Mouse (Mus musculus): Measurements from ENCODE around the gene Tnfrsf23. TPM values are rescaled to one million over a fixed set of nuclear protein-coding genes. Genes with fewer than 3 reads are reported as not detected.

Gene Tnfrsf23
- polyA plus RNA-seq, 1 experiment from 2014 or later = 0.59 TPM

GRCm38 (mm10) chr7:143631503-143631902, 54.2 kb downstream of the Tnfrsf23 start:
- Histone ChIP-seq H3K27me3 (no peaks in the 10 kb centered on the region), H3K9me3 (no peaks in the 10 kb centered on the region), H3K4me1 (replicated peaks) (no peaks in the 10 kb centered on the region), H3K9ac (replicated peaks) (no peak overlapping the region), H3K27ac (no peak overlapping the region), H3K4me2 (no peak overlapping the region), H3K36me3 (no peaks in the 10 kb centered on the region), H3K4me3 (replicated peaks) (no peak overlapping the region)
- WGBS = 63% methylated on average over 2 of the region's 2 CpGs
- ATAC-seq (ENCODE audit: insufficient number of reproducible peaks, insufficient read depth, low FRiP score, low TSS enrichment, low read depth) = no peak

- no peak overlapping the region for H3K9ac ChIP-seq (replicated peaks)
- no peak for ATAC-seq (ENCODE audit: insufficient number of reproducible peaks, insufficient read depth, low FRiP score, low TSS enrichment, low read depth)
- H3K4me1 ChIP-seq (replicated peaks) = no peaks in the 10 kb centered on the region
- H3K27ac ChIP-seq = no peak overlapping the region
- H3K27me3 ChIP-seq = no peaks in the 10 kb centered on the region
- H3K4me3 ChIP-seq (replicated peaks) = no peak overlapping the region
- H3K36me3 ChIP-seq = no peaks in the 10 kb centered on the region
- no peaks in the 10 kb centered on the region for H3K9me3 ChIP-seq
- WGBS = 68% methylated on average over 1 of the region's 1 CpGs
- H3K4me2 ChIP-seq = no peak overlapping the region
These were observed 56.2 kb downstream of the Tnfrsf23 start for GRCm38 (mm10) chr7:143629501-143629900.

GRCm38 (mm10) chr7:143628540-143628939, 57.1 kb downstream of the Tnfrsf23 start, which contains the start of gene Tnfrsf26:
Gene Tnfrsf26 (minus strand): TSS chr7:143628722.
- no peak for ATAC-seq (ENCODE audit: insufficient number of reproducible peaks, insufficient read depth, low FRiP score, low TSS enrichment, low read depth)
- H3K9me3 ChIP-seq = no peaks in the 10 kb centered on the region
- no peak within 1 kb of the TSS for H3K9ac ChIP-seq (replicated peaks)
- H3K4me2 ChIP-seq = no peak within 1 kb of the TSS
- H3K27me3 ChIP-seq = no peaks in the 10 kb centered on the region
- 92% methylated on average over 1 of the region's 1 CpGs for WGBS
- H3K4me1 ChIP-seq (replicated peaks) = no peaks in the 10 kb centered on the region
- no peak within 1 kb of the TSS for H3K27ac ChIP-seq
- H3K4me3 ChIP-seq (replicated peaks) = no peak within 1 kb of the TSS
- H3K36me3 ChIP-seq = no peaks in the 10 kb centered on the region

DNA sequence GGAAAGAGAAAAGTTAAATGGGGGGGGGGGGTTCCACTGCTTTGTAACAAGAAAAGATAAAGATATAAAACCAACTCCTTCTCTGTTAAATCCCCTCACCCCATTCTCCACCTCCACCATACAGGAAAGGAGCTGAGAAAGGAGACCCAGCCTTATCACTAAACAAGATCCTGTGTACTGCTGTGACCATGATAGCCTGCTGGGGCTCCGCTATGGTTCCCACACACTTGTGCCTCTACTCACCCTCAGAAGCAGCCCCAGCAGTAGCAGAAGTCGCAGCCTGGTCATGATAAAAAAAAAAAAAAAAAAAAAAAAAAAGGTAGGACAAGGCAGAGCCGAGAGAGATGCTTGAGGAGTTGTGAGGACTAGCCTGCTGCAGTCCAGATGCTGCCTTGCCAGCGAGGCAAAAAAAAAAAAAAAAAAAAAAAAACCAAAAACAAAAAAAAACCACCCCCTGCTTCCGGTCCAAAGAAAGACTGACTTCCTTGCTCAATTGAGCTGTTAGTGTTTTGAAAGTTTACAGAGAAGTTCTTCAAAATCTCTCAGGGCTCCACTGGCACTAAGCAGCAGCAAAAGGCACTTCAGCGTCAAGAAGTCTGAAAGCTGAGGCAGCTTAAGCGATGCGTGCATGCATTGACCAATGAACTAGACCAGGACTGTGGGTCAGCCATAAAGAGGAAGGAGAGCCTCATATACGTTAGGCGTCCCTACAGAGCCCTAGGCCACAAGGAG, 58.0 kb downstream of the Tnfrsf23 start:
- ATAC-seq (ENCODE audit: insufficient number of reproducible peaks, insufficient read depth, low FRiP score, low TSS enrichment, low read depth) = no peak

DNA sequence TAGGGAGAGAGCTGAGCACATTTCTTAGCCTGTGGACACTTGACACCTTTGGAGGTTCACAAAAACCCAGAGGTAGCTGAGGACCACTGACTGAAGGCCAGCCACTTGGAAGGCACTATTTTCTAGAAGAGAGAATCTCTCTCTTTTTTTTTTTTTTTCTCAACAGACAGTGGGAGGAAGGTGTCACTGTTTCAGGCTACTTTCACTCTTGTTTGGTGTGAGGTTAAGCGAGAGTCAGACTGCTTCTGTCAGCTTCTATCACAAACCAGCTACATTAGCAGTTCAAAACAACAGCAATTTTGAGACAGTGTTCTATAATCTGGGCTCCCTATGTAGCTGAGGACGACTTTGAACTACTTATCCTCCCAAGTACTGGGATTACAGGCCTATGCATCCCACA, 59.5 kb downstream of the Tnfrsf23 start:
- Histone ChIP-seq H3K4me2 (no peak overlapping the region), H3K9me3 (no peaks in the 10 kb centered on the region), H3K27ac (no peak overlapping the region), H3K27me3 (no peaks in the 10 kb centered on the region), H3K36me3 (no peaks in the 10 kb centered on the region), H3K4me1 (replicated peaks) (no peaks in the 10 kb centered on the region), H3K9ac (replicated peaks) (no peak overlapping the region), H3K4me3 (replicated peaks) (no peak overlapping the region)
- no peak for ATAC-seq (ENCODE audit: insufficient number of reproducible peaks, insufficient read depth, low FRiP score, low TSS enrichment, low read depth)
- WGBS = 59% methylated on average over 2 of the region's 2 CpGs

More for the DNA sequence above, 58.0 kb downstream of the Tnfrsf23 start:
- H3K4me2 ChIP-seq = no peak overlapping the region
- H3K9me3 ChIP-seq = no peaks in the 10 kb centered on the region
- no peaks in the 10 kb centered on the region for H3K36me3 ChIP-seq
- no peak overlapping the region for H3K9ac ChIP-seq (replicated peaks)
- WGBS = 60% methylated on average over 10 of the region's 10 CpGs
- no peaks in the 10 kb centered on the region for H3K4me1 ChIP-seq (replicated peaks)
- H3K27me3 ChIP-seq = no peaks in the 10 kb centered on the region
- no peak overlapping the region for H3K4me3 ChIP-seq (replicated peaks)
- H3K27ac ChIP-seq = no peak overlapping the region

DNA sequence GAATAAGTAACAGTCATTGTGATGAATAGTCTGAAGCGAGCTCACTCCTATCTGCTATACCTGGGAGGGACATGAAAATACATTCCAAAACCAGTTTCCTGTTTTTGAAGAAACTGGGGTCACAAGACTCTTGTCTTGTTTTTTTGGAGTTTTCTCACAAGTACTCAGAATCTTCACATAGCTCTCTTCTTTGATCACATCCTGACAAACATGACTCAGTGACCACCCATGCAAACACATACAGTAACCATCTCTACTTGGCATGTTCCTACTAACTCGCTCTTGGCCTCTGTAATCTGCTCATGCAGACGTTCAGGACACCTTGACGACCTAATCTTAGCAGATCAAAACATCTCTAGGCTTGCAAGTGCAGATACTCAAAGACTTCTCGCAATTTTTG, 60.5 kb downstream of the Tnfrsf23 start:
- Histone ChIP-seq H3K9ac (replicated peaks) (no peak overlapping the region), H3K4me2 (no peak overlapping the region), H3K4me3 (replicated peaks) (no peak overlapping the region), H3K9me3 (no peaks in the 10 kb centered on the region), H3K27me3 (no peaks in the 10 kb centered on the region), H3K27ac (no peak overlapping the region), H3K4me1 (replicated peaks) (no peaks in the 10 kb centered on the region), H3K36me3 (no peaks in the 10 kb centered on the region)
- no peak for ATAC-seq (ENCODE audit: insufficient number of reproducible peaks, insufficient read depth, low FRiP score, low TSS enrichment, low read depth)
- WGBS = 72% methylated on average over 5 of the region's 5 CpGs

DNA sequence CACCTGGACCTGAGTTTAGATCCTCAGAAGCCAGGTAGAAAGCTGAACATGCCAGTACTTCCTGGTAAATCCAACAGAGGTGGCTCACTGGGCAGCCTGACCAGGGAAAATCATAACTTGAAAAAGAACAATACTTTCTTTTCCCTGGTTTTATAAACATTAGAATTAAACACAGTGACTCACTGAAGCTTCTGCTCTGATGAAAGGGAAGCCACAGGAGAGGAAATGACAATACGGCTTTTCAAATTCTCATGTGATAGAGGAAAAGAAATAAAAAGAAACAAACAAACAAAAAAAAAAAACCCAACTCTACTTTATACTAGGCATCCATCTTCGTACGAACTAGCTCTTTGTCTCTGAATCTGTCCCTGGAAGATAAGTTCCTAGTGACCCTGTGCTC, 61.1 kb downstream of the Tnfrsf23 start:
- ATAC-seq (ENCODE audit: insufficient number of reproducible peaks, insufficient read depth, low FRiP score, low TSS enrichment, low read depth) = no peak
- no peaks in the 10 kb centered on the region for H3K27me3 ChIP-seq
- H3K4me2 ChIP-seq = no peak overlapping the region
- H3K36me3 ChIP-seq = no peaks in the 10 kb centered on the region
- H3K9ac ChIP-seq (replicated peaks) = no peak overlapping the region
- no peak overlapping the region for H3K27ac ChIP-seq
- H3K9me3 ChIP-seq = no peaks in the 10 kb centered on the region
- H3K4me1 ChIP-seq (replicated peaks) = no peaks in the 10 kb centered on the region
- no peak overlapping the region for H3K4me3 ChIP-seq (replicated peaks)
- WGBS = 92% methylated on average over 3 of the region's 3 CpGs

- no peaks in the 10 kb centered on the region for H3K27me3 ChIP-seq
- ATAC-seq (ENCODE audit: insufficient number of reproducible peaks, insufficient read depth, low FRiP score, low TSS enrichment, low read depth) = no peak
- no peaks in the 10 kb centered on the region for H3K9me3 ChIP-seq
- no peak overlapping the region for H3K27ac ChIP-seq
- no peaks in the 10 kb centered on the region for H3K36me3 ChIP-seq
- H3K9ac ChIP-seq (replicated peaks) = no peak overlapping the region
- 67% methylated on average over 1 of the region's 1 CpGs for WGBS
- no peak overlapping the region for H3K4me2 ChIP-seq
- no peaks in the 10 kb centered on the region for H3K4me1 ChIP-seq (replicated peaks)
- H3K4me3 ChIP-seq (replicated peaks) = no peak overlapping the region
These were observed 64.7 kb downstream of the Tnfrsf23 start for GRCm38 (mm10) chr7:143620951-143621350.

Other genes with a start within 250 kb of the Tnfrsf23 start
- 1,371 and 1,459 TPM in 2 replicates for gene Cdkn1c, start 224.8 kb downstream of the Tnfrsf23 start, polyA plus RNA-seq (2016; fragmentation: Nextera tagmentation; extraction: Ambion mirVana)
- 1.3 and 1.4 TPM in 2 replicates for gene Slc22a18, start 212.1 kb downstream of the Tnfrsf23 start, polyA plus RNA-seq (2016; fragmentation: Nextera tagmentation; extraction: Ambion mirVana)
- 13.8 and 19.2 TPM in 2 replicates for gene Phlda2, start 182.7 kb downstream of the Tnfrsf23 start, polyA plus RNA-seq (2016; fragmentation: Nextera tagmentation; extraction: Ambion mirVana)
- 331 and 335 TPM in 2 replicates for gene Nap1l4, start 136.8 kb downstream of the Tnfrsf23 start, polyA plus RNA-seq (2016; fragmentation: Nextera tagmentation; extraction: Ambion mirVana)
- 56.7 and 59.6 TPM in 2 replicates for gene Cars, start 85.8 kb downstream of the Tnfrsf23 start, polyA plus RNA-seq (2016; fragmentation: Nextera tagmentation; extraction: Ambion mirVana)
- gene Tnfrsf26, start 57.1 kb downstream of the Tnfrsf23 start, polyA plus RNA-seq (2016; fragmentation: Nextera tagmentation; extraction: Ambion mirVana) = 0.21 and 0.35 TPM in 2 replicates
- 11.4 and 12.8 TPM in 2 replicates for gene Tnfrsf22, start 36.2 kb downstream of the Tnfrsf23 start, polyA plus RNA-seq (2016; fragmentation: Nextera tagmentation; extraction: Ambion mirVana)
- gene Osbpl5, start 71.1 kb upstream of the Tnfrsf23 start, polyA plus RNA-seq (2016; fragmentation: Nextera tagmentation; extraction: Ambion mirVana) = 26.1 and 30.4 TPM in 2 replicates
- not detected in 2 replicates for gene Mrgprg, start 81.1 kb upstream of the Tnfrsf23 start, polyA plus RNA-seq (2016; fragmentation: Nextera tagmentation; extraction: Ambion mirVana)
- 1.2 and 1.6 TPM in 2 replicates for gene Mrgpre, start 98.6 kb upstream of the Tnfrsf23 start, polyA plus RNA-seq (2016; fragmentation: Nextera tagmentation; extraction: Ambion mirVana)
- gene Nadsyn1, start 137.0 kb upstream of the Tnfrsf23 start, polyA plus RNA-seq (2016; fragmentation: Nextera tagmentation; extraction: Ambion mirVana) = 8.9 and 9.3 TPM in 2 replicates
- 31.0 and 38.9 TPM in 2 replicates for gene Dhcr7, start 137.3 kb upstream of the Tnfrsf23 start, polyA plus RNA-seq (2016; fragmentation: Nextera tagmentation; extraction: Ambion mirVana)
- not detected in 2 replicates for gene Gm498, start 181.0 kb upstream of the Tnfrsf23 start, polyA plus RNA-seq (2016; fragmentation: Nextera tagmentation; extraction: Ambion mirVana)